Mouse (Mus musculus): ENCODE measurements around the gene Ppm1f. TPM values are rescaled to one million over a fixed set of nuclear protein-coding genes. Genes with fewer than 3 reads are reported as not detected.

The Ppm1f gene
- polyA plus RNA-seq, 1 experiment from 2014 or later, result 30.0 TPM

GRCm38 (mm10) chr16:16897056-16897584, 851 bp downstream of the Ppm1f start:
- H3K36me3 ChIP-seq (ENCODE audit: control insufficient read depth, insufficient read depth, low read length), result peaks cover 13% of the 10 kb centered on the region
- peak overlapping the region; percentile 79 for H3K27ac ChIP-seq (ENCODE audit: low read length)
- peak overlapping the region; percentile 82 for H3K9ac ChIP-seq (ENCODE audit: low read depth, low read length)
- H3K4me3 ChIP-seq (ENCODE audit: low read depth, low read length), result peak overlapping the region; percentile 65
- 20% methylated on average over 10 of the region's 10 CpGs for WGBS
- no peaks in the 10 kb centered on the region for H3K27me3 ChIP-seq (ENCODE audit: control insufficient read depth, insufficient read depth, low read depth, low read length)
- peak; percentile 16 for ATAC-seq
- H3K4me1 ChIP-seq (ENCODE audit: control insufficient read depth, insufficient read depth, low read length), result peaks cover 17% of the 10 kb centered on the region
- H3K9me3 ChIP-seq (replicated peaks; ENCODE audit: control insufficient read depth, low read length, poor library complexity, severe bottlenecking), result no peaks in the 10 kb centered on the region
- H3K4me2 ChIP-seq (ENCODE audit: low read length), result peak overlapping the region; percentile 84

DNA sequence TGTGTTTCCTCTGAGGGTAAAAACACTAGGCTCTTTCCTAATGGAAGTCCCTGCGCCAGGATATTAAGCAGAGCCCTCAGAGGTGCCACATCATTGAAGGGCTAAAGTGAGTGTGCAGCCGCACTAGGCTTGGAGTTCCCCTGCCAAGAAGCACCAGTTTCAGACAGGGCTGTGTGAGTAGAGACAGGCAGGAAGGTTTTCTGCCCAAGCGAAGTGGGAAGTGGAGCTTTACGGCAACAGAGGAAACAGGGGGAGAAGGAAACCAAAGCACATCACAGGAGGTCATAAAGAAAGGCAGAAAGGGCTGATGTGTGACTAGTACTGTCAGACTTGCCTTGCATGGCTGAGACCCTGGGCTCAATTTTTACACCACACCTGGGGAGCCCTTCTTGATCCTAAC, 6.1 kb downstream of the Ppm1f start:
- ATAC-seq, result no peak
- Histone ChIP-seq H3K4me1 (ENCODE audit: control insufficient read depth, insufficient read depth, low read length) (peaks cover 13% of the 10 kb centered on the region), H3K4me3 (ENCODE audit: low read depth, low read length) (no peak overlapping the region), H3K9ac (ENCODE audit: low read depth, low read length) (no peak overlapping the region), H3K27ac (ENCODE audit: low read length) (no peak overlapping the region), H3K27me3 (ENCODE audit: control insufficient read depth, insufficient read depth, low read depth, low read length) (no peaks in the 10 kb centered on the region), H3K9me3 (replicated peaks; ENCODE audit: control insufficient read depth, low read length, poor library complexity, severe bottlenecking) (no peaks in the 10 kb centered on the region), H3K4me2 (ENCODE audit: low read length) (no peak overlapping the region), H3K36me3 (ENCODE audit: control insufficient read depth, insufficient read depth, low read length) (peaks cover 27% of the 10 kb centered on the region)
- 84% methylated on average over 4 of the region's 4 CpGs for WGBS

DNA sequence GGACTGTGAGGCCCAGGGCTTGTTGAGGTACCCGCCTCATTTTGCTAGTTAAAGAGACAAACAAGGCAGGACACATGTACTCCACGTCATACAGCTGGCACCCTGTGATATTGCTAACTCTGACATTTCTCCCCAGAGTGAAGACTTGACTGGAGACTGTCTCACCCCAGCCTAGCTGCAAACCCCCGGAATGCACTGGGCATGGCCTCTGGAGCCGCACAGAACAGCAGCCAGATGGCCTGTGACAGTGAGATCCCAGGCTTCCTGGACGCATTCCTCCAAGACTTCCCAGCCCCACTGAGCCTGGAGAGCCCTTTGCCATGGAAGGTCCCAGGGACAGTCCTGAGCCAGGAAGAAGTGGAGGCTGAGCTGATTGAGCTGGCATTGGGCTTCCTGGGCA, 6.9 kb downstream of the Ppm1f start:
- Histone ChIP-seq H3K4me1 (ENCODE audit: control insufficient read depth, insufficient read depth, low read length) (peaks cover 5% of the 10 kb centered on the region; the same call in 1 of the 2 replicates), H3K4me2 (ENCODE audit: low read length) (no peak overlapping the region), H3K4me3 (ENCODE audit: low read depth, low read length) (no peak overlapping the region), H3K9ac (ENCODE audit: low read depth, low read length) (no peak overlapping the region), H3K9me3 (replicated peaks; ENCODE audit: control insufficient read depth, low read length, poor library complexity, severe bottlenecking) (no peaks in the 10 kb centered on the region), H3K27ac (ENCODE audit: low read length) (no peak overlapping the region), H3K27me3 (ENCODE audit: control insufficient read depth, insufficient read depth, low read depth, low read length) (no peaks in the 10 kb centered on the region), H3K36me3 (ENCODE audit: control insufficient read depth, insufficient read depth, low read length) (peaks cover 27% of the 10 kb centered on the region)
- 86% methylated on average over 5 of the region's 5 CpGs for WGBS
- no peak for ATAC-seq

GRCm38 (mm10) chr16:16907799-16908198, 11.5 kb downstream of the Ppm1f start:
- H3K4me3 ChIP-seq (ENCODE audit: low read depth, low read length), result no peak overlapping the region
- no peaks in the 10 kb centered on the region for H3K9me3 ChIP-seq (replicated peaks; ENCODE audit: control insufficient read depth, low read length, poor library complexity, severe bottlenecking)
- no peak overlapping the region for H3K9ac ChIP-seq (ENCODE audit: low read depth, low read length)
- H3K36me3 ChIP-seq (ENCODE audit: control insufficient read depth, insufficient read depth, low read length), result peaks cover 38% of the 10 kb centered on the region
- ATAC-seq, result no peak
- WGBS, result 84% methylated on average over 6 of the region's 6 CpGs
- 0 out of 2 replicates have a peak, but pooled peaks cover 3% of the 10 kb centered on the region for H3K4me1 ChIP-seq (ENCODE audit: control insufficient read depth, insufficient read depth, low read length)
- no peak overlapping the region; the same call in 1 of the 2 replicates for H3K27ac ChIP-seq (ENCODE audit: low read length)
- H3K27me3 ChIP-seq (ENCODE audit: control insufficient read depth, insufficient read depth, low read depth, low read length), result no peaks in the 10 kb centered on the region
- no peak overlapping the region for H3K4me2 ChIP-seq (ENCODE audit: low read length)

- 0 out of 2 replicates have a peak, but pooled peaks cover 3% of the 10 kb centered on the region for H3K4me1 ChIP-seq (ENCODE audit: control insufficient read depth, insufficient read depth, low read length)
- H3K36me3 ChIP-seq (ENCODE audit: control insufficient read depth, insufficient read depth, low read length), result peaks cover 35% of the 10 kb centered on the region
- peak; percentile 91 for ATAC-seq
- WGBS, result 32% methylated on average over 13 of the region's 13 CpGs
- no peak overlapping the region for H3K4me2 ChIP-seq (ENCODE audit: low read length)
- H3K27ac ChIP-seq (ENCODE audit: low read length), result peak overlapping the region; percentile 53; the same call in 1 of the 2 replicates
- H3K9ac ChIP-seq (ENCODE audit: low read depth, low read length), result no peak overlapping the region
- H3K27me3 ChIP-seq (ENCODE audit: control insufficient read depth, insufficient read depth, low read depth, low read length), result no peaks in the 10 kb centered on the region
- H3K9me3 ChIP-seq (replicated peaks; ENCODE audit: control insufficient read depth, low read length, poor library complexity, severe bottlenecking), result no peaks in the 10 kb centered on the region
- no peak overlapping the region for H3K4me3 ChIP-seq (ENCODE audit: low read depth, low read length)
Observed at GRCm38 (mm10) chr16:16911641-16912597, 15.7 kb downstream of the Ppm1f start.

GRCm38 (mm10) chr16:16913440-16913839, 17.2 kb downstream of the Ppm1f start:
- peaks cover 46% of the 10 kb centered on the region for H3K36me3 ChIP-seq (ENCODE audit: control insufficient read depth, insufficient read depth, low read length)

GRCm38 (mm10) chr16:16918441-16919117, 22.3 kb downstream of the Ppm1f start:
- Histone ChIP-seq H3K4me2 (ENCODE audit: low read length) (no peak overlapping the region), H3K27me3 (ENCODE audit: control insufficient read depth, insufficient read depth, low read depth, low read length) (no peaks in the 10 kb centered on the region), H3K4me3 (ENCODE audit: low read depth, low read length) (no peak overlapping the region), H3K27ac (ENCODE audit: low read length) (no peak overlapping the region), H3K4me1 (ENCODE audit: control insufficient read depth, insufficient read depth, low read length) (no peaks in the 10 kb centered on the region), H3K9ac (ENCODE audit: low read depth, low read length) (no peak overlapping the region), H3K36me3 (ENCODE audit: control insufficient read depth, insufficient read depth, low read length) (peaks cover 49% of the 10 kb centered on the region), H3K9me3 (replicated peaks; ENCODE audit: control insufficient read depth, low read length, poor library complexity, severe bottlenecking) (no peaks in the 10 kb centered on the region)
- WGBS, result 93% methylated on average over 7 of the region's 7 CpGs
- ATAC-seq, result no peak

More at GRCm38 (mm10) chr16:16913440-16913839, 17.2 kb downstream of the Ppm1f start:
- Histone ChIP-seq H3K4me3 (ENCODE audit: low read depth, low read length) (no peak overlapping the region), H3K4me2 (ENCODE audit: low read length) (no peak overlapping the region), H3K9ac (ENCODE audit: low read depth, low read length) (no peak overlapping the region), H3K27me3 (ENCODE audit: control insufficient read depth, insufficient read depth, low read depth, low read length) (no peaks in the 10 kb centered on the region), H3K27ac (ENCODE audit: low read length) (no peak overlapping the region), H3K4me1 (ENCODE audit: control insufficient read depth, insufficient read depth, low read length) (0 out of 2 replicates have a peak, but pooled peaks cover 3% of the 10 kb centered on the region), H3K9me3 (replicated peaks; ENCODE audit: control insufficient read depth, low read length, poor library complexity, severe bottlenecking) (no peaks in the 10 kb centered on the region)
- WGBS, result 86% methylated on average over 1 of the region's 1 CpGs
- ATAC-seq, result no peak

GRCm38 (mm10) chr16:16921021-16921435, 24.8 kb downstream of the Ppm1f start:
- no peak for ATAC-seq
- H3K9ac ChIP-seq (ENCODE audit: low read depth, low read length), result no peak overlapping the region
- H3K4me2 ChIP-seq (ENCODE audit: low read length), result no peak overlapping the region
- WGBS, result 82% methylated on average over 3 of the region's 3 CpGs
- H3K4me1 ChIP-seq (ENCODE audit: control insufficient read depth, insufficient read depth, low read length), result no peaks in the 10 kb centered on the region
- no peak overlapping the region for H3K4me3 ChIP-seq (ENCODE audit: low read depth, low read length)
- H3K9me3 ChIP-seq (replicated peaks; ENCODE audit: control insufficient read depth, low read length, poor library complexity, severe bottlenecking), result no peaks in the 10 kb centered on the region
- H3K27ac ChIP-seq (ENCODE audit: low read length), result no peak overlapping the region
- H3K27me3 ChIP-seq (ENCODE audit: control insufficient read depth, insufficient read depth, low read depth, low read length), result no peaks in the 10 kb centered on the region
- H3K36me3 ChIP-seq (ENCODE audit: control insufficient read depth, insufficient read depth, low read length), result peaks cover 48% of the 10 kb centered on the region
